Mouse (Mus musculus) A20 (cell line): ENCODE measurements at regions not wholly inside any gene's neighbourhood (a gene's known extent, or its start where the extent isn't known, plus 50 kb on each side); places are given as distances from the start of the nearest gene placed in this dataset.
"Not testable (repeated sequence)": the region's sequence is repeated elsewhere in the genome, so short reads cannot be mapped to it uniquely, and the experiment has no call there.

Source experiments
- DNase-seq: peaks from one replicate; pipeline ENCODE4 v3.0.0-alpha.2; 2011; ENCODE audit warnings: low read depth, low spot score

- no peak for DNase-seq
These were observed 1451.1 kb upstream of the Pcdh20 start for GRCm38 (mm10) chr14:89922316-89922715.

- peak; percentile 71 for DNase-seq
These were observed 1449.4 kb upstream of the Pcdh20 start for GRCm38 (mm10) chr14:89920586-89920985.

DNA sequence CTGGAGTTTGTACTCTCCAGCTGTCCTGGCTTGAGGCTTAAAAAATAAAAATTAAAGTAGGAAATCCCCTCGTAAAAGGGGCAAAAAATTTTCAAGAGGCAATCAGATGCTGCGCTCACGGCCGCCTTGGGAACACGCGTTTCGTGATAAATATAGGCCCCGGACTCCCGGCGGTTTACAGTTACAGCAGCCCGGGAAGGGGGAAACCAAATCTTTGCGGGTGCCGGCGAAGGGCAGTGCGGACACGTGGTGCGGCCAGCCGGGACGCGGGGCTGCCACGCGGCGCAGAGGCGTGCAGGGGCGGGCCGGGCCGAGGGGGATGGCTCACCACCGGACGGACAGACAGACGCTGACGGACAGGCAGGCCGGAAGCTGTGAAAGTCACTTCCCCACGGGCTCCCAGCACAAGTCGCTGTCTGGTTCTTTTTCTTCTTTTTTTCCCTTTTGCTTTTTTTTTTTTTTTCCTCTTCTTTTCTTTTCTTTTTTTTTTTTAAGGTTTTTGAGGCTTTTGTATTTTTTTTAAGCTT lies 1427.6 kb upstream of the Pcdh20 start:
- not testable (repeated sequence) for DNase-seq

- DNase-seq: not testable (repeated sequence)
These were observed 1426.9 kb upstream of the Pcdh20 start for GRCm38 (mm10) chr14:89898135-89898534.

DNA sequence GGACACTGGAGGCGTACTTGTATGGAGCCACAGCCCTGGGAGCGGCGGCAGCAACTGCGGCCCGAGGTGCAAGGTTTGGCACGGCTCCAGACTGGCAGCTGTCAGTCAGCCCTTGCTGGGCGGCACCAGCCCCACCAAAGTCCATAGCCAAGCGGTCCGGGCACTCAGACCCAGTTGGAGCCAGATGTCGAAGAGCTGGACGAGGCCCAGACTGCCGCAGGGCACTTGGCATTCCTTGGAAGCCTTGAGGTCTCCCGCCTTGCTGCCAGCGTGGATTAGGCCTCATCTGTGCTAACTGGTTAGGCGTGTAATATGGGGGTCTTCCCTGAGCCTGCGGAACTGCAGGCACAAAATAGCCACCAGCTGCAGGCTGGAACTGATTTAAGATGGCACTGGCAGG lies 1425.7 kb upstream of the Pcdh20 start:
- not testable (repeated sequence) for DNase-seq
